Mouse (Mus musculus) forebrain, embryonic 16.5 days (tissue): ENCODE results near the gene Mast4. TPM values are rescaled to one million over a fixed set of nuclear protein-coding genes. Genes with fewer than 3 reads are reported as not detected.
A peak's percentile ranks its signal among the peaks of the same experiment; 100 is the strongest.

Source experiments
- ATAC-seq: fragments of 200-750 bp; cut with Nextera tagmentation; 2 replicates; pipeline ENCODE4 v1.8.0; 2017; ENCODE audit warnings: mild to moderate bottlenecking, moderate library complexity
- H3K27ac ChIP-seq: fragments of 300-500 bp; sonication (generic); 2 replicates; pipeline ENCODE4 v1.5.1; 2014; ENCODE audit warnings: low read length, control low read depth
- H3K27me3 ChIP-seq: fragments of 300-500 bp; sonication (generic); replicated peaks from 2 replicates; pipeline ENCODE4 v1.6.1; 2014; ENCODE audit warnings: low read length; ENCODE audit not compliant: control insufficient read depth, insufficient read depth
- H3K36me3 ChIP-seq: fragments of 300-500 bp; sonication (generic); 2 replicates; pipeline ENCODE4 v1.6.1; 2014; ENCODE audit not compliant: control insufficient read depth, insufficient read depth
- H3K4me1 ChIP-seq: fragments of 300-500 bp; sonication (generic); replicated peaks from 2 replicates; pipeline ENCODE4 v1.6.1; 2014; ENCODE audit warnings: low read length; ENCODE audit not compliant: control insufficient read depth, insufficient read depth
- H3K4me2 ChIP-seq: fragments of 300-500 bp; sonication (generic); 2 replicates; pipeline ENCODE4 v1.6.1; 2014; ENCODE audit warnings: mild to moderate bottlenecking, low read length, control low read depth
- H3K4me3 ChIP-seq: fragments of 300-500 bp; sonication (generic); replicated peaks from 2 replicates; pipeline ENCODE4 v1.5.1; 2014; ENCODE audit warnings: mild to moderate bottlenecking, low read length, control low read depth
- H3K9ac ChIP-seq: fragments of 300-500 bp; sonication (generic); replicated peaks from 2 replicates; pipeline ENCODE4 v1.6.1; 2014; ENCODE audit warnings: low read depth, low read length, control low read depth
- H3K9me3 ChIP-seq: fragments of 300-500 bp; sonication (generic); 2 replicates; pipeline ENCODE4 v1.6.1; 2016; ENCODE audit warnings: low read length; ENCODE audit not compliant: control insufficient read depth
- WGBS: fragments of 180-500 bp; shearing (Covaris S2); extraction: QIAGEN DNeasy Blood & Tissue Kit; methylation state at CpG from one replicate; pipeline ENCODE4 v1.1.7; 2014; 5-methylcytosine and 5-hydroxymethylcytosine counted together
- polyA plus RNA-seq: library from polyadenylated mRNA; unstranded; fragments of >200 nt; fragmentation: Nextera tagmentation; extraction: Ambion mirVana; gene quantifications from 2 replicates; pipeline ENCODE4 v1.2.1, GENCODE M21; 2015

Mast4 gene
- polyA plus RNA-seq, 1 experiment from 2014 or later, result 15.7 TPM

DNA sequence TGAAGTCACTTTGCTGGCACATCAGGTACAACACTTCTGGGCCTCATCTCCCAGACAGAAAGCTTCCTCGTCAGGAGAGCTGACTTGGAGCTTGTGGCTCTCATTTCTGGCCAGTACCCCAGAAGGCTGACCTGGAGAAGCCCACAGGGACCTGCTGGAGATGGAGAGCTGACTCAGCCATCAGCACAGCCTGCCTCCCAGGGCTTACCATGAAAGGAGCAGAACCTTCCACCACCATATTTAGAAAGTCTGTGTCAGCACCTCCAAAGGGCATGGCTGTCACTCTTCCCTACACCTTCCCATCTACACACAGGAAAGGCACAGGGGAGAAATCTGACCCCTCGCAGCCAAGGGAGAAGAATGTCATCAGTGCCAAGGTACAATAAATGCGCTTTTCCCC lies 385.3 kb downstream of the Mast4 start:
- Histone ChIP-seq H3K4me3 (no peak overlapping the region), H3K9ac (no peak overlapping the region), H3K36me3 (no peaks in the 10 kb centered on the region), H3K4me2 (no peak overlapping the region), H3K27ac (no peak overlapping the region), H3K27me3 (no peaks in the 10 kb centered on the region), H3K9me3 (no peaks in the 10 kb centered on the region), H3K4me1 (peaks cover 10% of the 10 kb centered on the region)
- ATAC-seq, result no peak
- 94% methylated on average over 3 of the region's 3 CpGs for WGBS

DNA sequence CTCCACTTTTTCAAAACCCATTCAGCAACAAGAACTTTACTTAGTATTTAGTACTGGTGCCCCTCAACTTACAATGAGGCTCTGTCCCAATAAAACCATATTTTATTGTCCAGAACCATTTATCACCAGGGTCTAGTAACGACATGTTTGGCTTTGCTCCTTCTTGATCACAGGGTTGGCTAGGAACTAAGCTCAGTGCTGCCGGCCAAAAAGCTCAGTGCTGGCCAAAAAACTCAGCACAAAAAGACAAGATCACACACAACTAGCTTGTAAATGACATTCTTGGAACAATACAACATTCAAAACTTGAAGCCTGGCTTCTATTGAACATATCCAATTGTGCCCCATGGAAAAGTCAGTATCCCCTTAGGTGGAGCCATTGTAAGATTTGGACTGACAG lies 386.8 kb downstream of the Mast4 start:
- no peak for ATAC-seq
- WGBS, result 54% methylated on average over 2 of the region's 2 CpGs
- H3K4me2 ChIP-seq, result no peak overlapping the region
- H3K4me3 ChIP-seq, result no peak overlapping the region
- no peaks in the 10 kb centered on the region for H3K27me3 ChIP-seq
- H3K27ac ChIP-seq, result no peak overlapping the region
- H3K9ac ChIP-seq, result no peak overlapping the region
- H3K9me3 ChIP-seq, result no peaks in the 10 kb centered on the region
- peaks cover 10% of the 10 kb centered on the region for H3K4me1 ChIP-seq
- no peaks in the 10 kb centered on the region for H3K36me3 ChIP-seq

DNA sequence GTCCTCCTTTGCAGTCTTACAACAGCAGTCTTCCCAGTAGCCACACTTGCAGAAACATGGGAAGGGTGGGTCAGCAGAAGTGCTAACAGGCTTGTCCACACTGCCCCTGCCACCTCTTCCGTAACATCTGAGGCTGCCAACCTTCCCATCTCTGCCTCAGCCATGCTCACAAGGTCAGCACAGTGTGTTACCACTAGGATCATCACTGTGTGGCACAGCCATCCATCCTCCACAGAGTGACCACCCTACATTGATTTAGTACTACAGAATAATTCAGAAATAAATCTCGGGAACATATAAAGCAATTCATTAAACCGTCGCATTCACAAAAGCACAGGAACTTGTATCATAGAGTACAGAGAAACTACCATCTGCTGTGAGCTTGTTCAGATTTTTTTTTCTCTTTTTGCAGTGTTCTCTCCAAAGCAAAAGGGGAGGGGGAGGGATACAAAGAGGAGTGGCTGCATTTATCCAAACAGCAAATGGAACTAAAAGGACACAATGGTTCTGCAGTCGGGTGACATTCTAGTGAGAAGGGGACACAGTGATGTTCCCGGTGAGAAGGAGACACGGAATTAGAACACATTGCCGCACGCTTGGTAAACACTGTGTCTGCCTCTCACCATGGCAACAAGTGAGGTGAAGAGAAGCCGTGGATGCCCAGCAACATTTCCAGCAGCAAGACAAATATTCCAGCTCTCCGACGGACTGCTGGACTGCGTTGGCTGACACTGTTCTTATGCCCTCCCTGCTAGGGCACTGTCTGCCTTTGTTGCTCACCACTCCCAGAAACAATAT lies 388.1 kb downstream of the Mast4 start:
- H3K4me2 ChIP-seq, result peak overlapping the region; percentile 16; the same call in 1 of the 2 replicates
- no peaks in the 10 kb centered on the region for H3K27me3 ChIP-seq
- WGBS, result 40% methylated on average over 13 of the region's 13 CpGs
- no peak overlapping the region for H3K27ac ChIP-seq
- H3K36me3 ChIP-seq, result no peaks in the 10 kb centered on the region
- H3K9me3 ChIP-seq, result no peaks in the 10 kb centered on the region
- no peak overlapping the region for H3K4me3 ChIP-seq
- ATAC-seq, result peak; percentile 45
- peaks cover 10% of the 10 kb centered on the region for H3K4me1 ChIP-seq
- H3K9ac ChIP-seq, result no peak overlapping the region

- Histone ChIP-seq H3K36me3 (no peaks in the 10 kb centered on the region), H3K9me3 (no peaks in the 10 kb centered on the region), H3K4me2 (no peak overlapping the region), H3K4me1 (peaks cover 10% of the 10 kb centered on the region), H3K27ac (no peak overlapping the region), H3K27me3 (no peaks in the 10 kb centered on the region), H3K4me3 (no peak overlapping the region), H3K9ac (no peak overlapping the region)
- 89% methylated on average over 7 of the region's 7 CpGs for WGBS
- ATAC-seq, result no peak
Measured at GRCm38 (mm10) chr13:102945450-102945849, 388.8 kb downstream of the Mast4 start.

DNA sequence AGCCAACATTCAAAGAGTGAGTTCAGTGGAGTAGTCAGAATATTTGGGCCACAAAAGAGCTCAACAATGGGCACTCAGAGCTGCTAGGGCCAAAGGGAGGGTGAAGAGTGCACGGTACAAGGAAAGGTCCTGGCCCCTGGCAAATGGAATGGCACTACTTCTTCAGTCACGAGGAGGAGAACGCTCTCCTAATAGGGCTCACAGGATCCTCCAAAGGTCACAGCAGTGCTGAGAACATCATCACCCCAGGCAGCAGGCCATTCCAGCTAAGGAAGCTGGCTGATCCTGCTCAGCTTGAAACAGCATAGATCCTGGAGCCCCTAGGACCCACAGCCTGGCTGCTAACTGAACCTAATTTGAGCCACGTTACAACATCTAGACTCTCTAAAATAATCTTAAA lies 389.8 kb downstream of the Mast4 start:
- H3K27ac ChIP-seq, result no peak overlapping the region
- 79% methylated on average over 4 of the region's 4 CpGs for WGBS
- no peak overlapping the region for H3K4me2 ChIP-seq
- no peaks in the 10 kb centered on the region for H3K9me3 ChIP-seq
- H3K4me1 ChIP-seq, result peaks cover 6% of the 10 kb centered on the region
- ATAC-seq, result no peak
- no peaks in the 10 kb centered on the region for H3K36me3 ChIP-seq
- H3K9ac ChIP-seq, result no peak overlapping the region
- no peak overlapping the region for H3K4me3 ChIP-seq
- no peaks in the 10 kb centered on the region for H3K27me3 ChIP-seq

- Histone ChIP-seq H3K27ac (no peak overlapping the region), H3K4me2 (no peak overlapping the region), H3K36me3 (no peaks in the 10 kb centered on the region), H3K4me1 (peaks cover 6% of the 10 kb centered on the region), H3K9me3 (no peaks in the 10 kb centered on the region), H3K4me3 (no peak overlapping the region), H3K9ac (no peak overlapping the region), H3K27me3 (no peaks in the 10 kb centered on the region)
- WGBS, result 82% methylated on average over 2 of the region's 2 CpGs
- no peak for ATAC-seq
Measured at GRCm38 (mm10) chr13:102942557-102942956, 391.7 kb downstream of the Mast4 start.

DNA sequence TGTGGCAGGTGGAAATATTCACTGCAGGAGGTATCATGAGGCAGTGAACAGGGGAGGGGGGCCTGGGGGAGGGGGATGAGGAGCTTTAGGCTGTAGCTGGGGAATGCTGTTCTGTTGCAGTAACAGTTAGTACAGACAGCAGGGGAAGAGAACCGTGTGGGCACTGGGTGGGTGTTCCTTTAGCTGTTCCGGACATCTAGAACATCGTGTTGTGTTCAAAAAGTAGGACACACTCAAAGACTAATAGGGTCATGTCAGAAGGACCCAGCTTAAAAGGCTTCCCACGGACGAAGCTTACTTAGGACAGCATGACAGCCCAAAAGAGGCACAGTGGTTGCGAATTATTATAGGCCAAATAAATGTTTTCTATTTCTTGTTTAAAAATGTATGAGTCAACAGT lies 393.8 kb downstream of the Mast4 start:
- H3K36me3 ChIP-seq, result no peaks in the 10 kb centered on the region
- H3K4me3 ChIP-seq, result no peak overlapping the region
- H3K9ac ChIP-seq, result no peak overlapping the region
- no peaks in the 10 kb centered on the region for H3K27me3 ChIP-seq
- no peak overlapping the region for H3K27ac ChIP-seq
- ATAC-seq, result no peak
- H3K4me1 ChIP-seq, result no peaks in the 10 kb centered on the region
- H3K9me3 ChIP-seq, result no peaks in the 10 kb centered on the region
- H3K4me2 ChIP-seq, result no peak overlapping the region
- 86% methylated on average over 6 of the region's 6 CpGs for WGBS

- Histone ChIP-seq H3K27ac (no peak overlapping the region), H3K4me2 (no peak overlapping the region), H3K4me3 (no peak overlapping the region), H3K9ac (no peak overlapping the region), H3K9me3 (no peaks in the 10 kb centered on the region), H3K4me1 (0 out of 2 replicates have a peak, but pooled peaks cover 2% of the 10 kb centered on the region), H3K27me3 (no peaks in the 10 kb centered on the region), H3K36me3 (no peaks in the 10 kb centered on the region)
- WGBS, result 97% methylated on average over 2 of the region's 2 CpGs
- no peak for ATAC-seq
Measured at GRCm38 (mm10) chr13:102936233-102936632, 398.1 kb downstream of the Mast4 start.

GRCm38 (mm10) chr13:102935788-102936187 lies 398.5 kb downstream of the Mast4 start:
- H3K4me2 ChIP-seq, result no peak overlapping the region
- H3K4me3 ChIP-seq, result no peak overlapping the region
- H3K9ac ChIP-seq, result no peak overlapping the region
- no peak overlapping the region for H3K27ac ChIP-seq
- 0 out of 2 replicates have a peak, but pooled peaks cover 2% of the 10 kb centered on the region for H3K4me1 ChIP-seq
- 87% methylated on average over 3 of the region's 3 CpGs for WGBS
- H3K36me3 ChIP-seq, result no peaks in the 10 kb centered on the region
- ATAC-seq, result no peak
- H3K27me3 ChIP-seq, result no peaks in the 10 kb centered on the region
- no peaks in the 10 kb centered on the region for H3K9me3 ChIP-seq
